Mouse (Mus musculus) MEL (cell line): ENCODE results near the gene Ngly1. TPM values are rescaled to one million over a fixed set of nuclear protein-coding genes. Genes with fewer than 3 reads are reported as not detected.

Experiments used
- DNase-seq: peaks from one replicate; pipeline ENCODE4 v3.0.0; 2011; ENCODE audit warnings: low read depth, low spot score
- H3K27ac ChIP-seq: 2 replicates; pipeline ENCODE4 v1.5.1; 2012; ENCODE audit warnings: low read depth, mild to moderate bottlenecking, control low read depth, low read length, moderate library complexity; ENCODE audit not compliant: control insufficient read depth
- H3K27me3 ChIP-seq, 2 experiments: fragments of 150-350 bp in 1 of 2; sonication (generic) in 1 of 2; 2 replicates each; pipeline ENCODE4 v1.6.1; 2012; ENCODE audit warnings: low read length in 2 of 2, mild to moderate bottlenecking in 2 of 2, improper control_type of control experiment in 1 of 2, moderate library complexity in 1 of 2; ENCODE audit not compliant: insufficient read depth in 2 of 2, control insufficient read depth in 1 of 2
- H3K36me3 ChIP-seq, 2 experiments: 2 replicates each; pipeline ENCODE4 v1.6.1; 2012 to 2014; ENCODE audit warnings: low read length in 2 of 2, improper control_type of control experiment in 1 of 2, inconsistent platforms in 1 of 2, mild to moderate bottlenecking in 1 of 2; ENCODE audit not compliant: insufficient read depth in 2 of 2, control insufficient read depth in 1 of 2
- H3K4me1 ChIP-seq, 2 experiments: fragments of 150-350 bp in 1 of 2; sonication (generic) in 1 of 2; 2 replicates each; pipeline ENCODE4 v1.6.1; 2012; ENCODE audit warnings: low read length in 2 of 2, improper control_type of control experiment in 1 of 2, mild to moderate bottlenecking in 1 of 2; ENCODE audit not compliant: insufficient read depth in 2 of 2, control insufficient read depth in 1 of 2
- H3K4me3 ChIP-seq, 2 experiments: fragments of 150-350 bp in 1 of 2; sonication (generic) in 1 of 2; 2 replicates each; pipeline ENCODE4 v1.5.1; 2012; ENCODE audit warnings: low read depth in 2 of 2, low read length in 2 of 2, mild to moderate bottlenecking in 2 of 2, moderate library complexity in 2 of 2, control low read depth in 1 of 2, improper control_type of control experiment in 1 of 2; ENCODE audit not compliant: control insufficient read depth in 1 of 2, insufficient read depth in 1 of 2
- H3K79me2 ChIP-seq: 2 replicates; pipeline ENCODE4 v1.6.1; 2012; ENCODE audit warnings: mild to moderate bottlenecking, low read length, moderate library complexity; ENCODE audit not compliant: control insufficient read depth, poor library complexity, insufficient read depth
- H3K9ac ChIP-seq: 2 replicates; pipeline ENCODE4 v1.6.1; 2012; ENCODE audit warnings: low read depth, mild to moderate bottlenecking, control low read depth, low read length, moderate library complexity; ENCODE audit not compliant: control insufficient read depth, poor library complexity, severe bottlenecking
- H3K9me3 ChIP-seq: fragments of 150-350 bp; sonication (generic); replicated peaks from 2 replicates; pipeline ENCODE4 v1.6.1; 2012; ENCODE audit warnings: mild to moderate bottlenecking, low read length, improper control_type of control experiment, moderate library complexity; ENCODE audit not compliant: insufficient read depth
- E2F4 ChIP-seq: IDR thresholded peaks from 2 replicates; pipeline ENCODE4 v1.6.1; 2011; ENCODE audit warnings: low read depth, low read length, improper control_type of control experiment, borderline replicate concordance
- ELF1 ChIP-seq: IDR thresholded peaks from 2 replicates; pipeline ENCODE4 v1.6.1; 2014; ENCODE audit warnings: low read depth, mild to moderate bottlenecking, inconsistent platforms, low read length, improper control_type of control experiment, moderate library complexity
- EP300 ChIP-seq, 2 experiments: IDR thresholded peaks; 2 replicates each; pipeline ENCODE4 v1.6.1; 2011; ENCODE audit warnings: improper control_type of control experiment in 2 of 2, low read length in 2 of 2, low read depth in 1 of 2, mild to moderate bottlenecking in 1 of 2
- ETS1 ChIP-seq: IDR thresholded peaks from 2 replicates; pipeline ENCODE4 v1.6.1; 2012; ENCODE audit warnings: low read depth, mild to moderate bottlenecking, inconsistent platforms, low read length, improper control_type of control experiment, moderate library complexity
- GATA1 ChIP-seq: IDR thresholded peaks from 2 replicates; pipeline ENCODE4 v1.6.1; 2011; ENCODE audit warnings: low read depth, low read length, improper control_type of control experiment
- POLR2AphosphoS2 ChIP-seq: IDR thresholded peaks from 2 replicates; pipeline ENCODE4 v1.6.1; 2011; ENCODE audit warnings: low read length, improper control_type of control experiment
- RCOR1 ChIP-seq: IDR thresholded peaks from 2 replicates; pipeline ENCODE4 v1.6.1; 2012; ENCODE audit warnings: low read depth, mild to moderate bottlenecking, inconsistent platforms, low read length, improper control_type of control experiment
- TAL1 ChIP-seq: IDR thresholded peaks from 2 replicates; pipeline ENCODE4 v1.6.1; 2012; ENCODE audit warnings: mild to moderate bottlenecking, inconsistent platforms, low read length, moderate library complexity, mixed read lengths
- USF2 ChIP-seq, 2 experiments: IDR thresholded peaks; 2 replicates each; pipeline ENCODE4 v1.6.1; 2011 to 2012; ENCODE audit warnings: improper control_type of control experiment in 2 of 2, low read length in 2 of 2, borderline replicate concordance in 1 of 2, inconsistent platforms in 1 of 2, low read depth in 1 of 2, mild to moderate bottlenecking in 1 of 2; ENCODE audit not compliant: insufficient read depth in 1 of 2
- ZC3H11A ChIP-seq: IDR thresholded peaks from 2 replicates; pipeline ENCODE4 v1.6.1; 2012; ENCODE audit warnings: low read depth, mild to moderate bottlenecking, inconsistent platforms, low read length, improper control_type of control experiment
- ZNF384 ChIP-seq: IDR thresholded peaks from 2 replicates; pipeline ENCODE4 v1.6.1; 2012; ENCODE audit warnings: low read depth, mild to moderate bottlenecking, inconsistent platforms, low read length, improper control_type of control experiment
- polyA plus RNA-seq, 2 experiments: library from polyadenylated mRNA; stranded (reverse) in 1 of 2; unstranded in 1 of 2; fragments of >175 nt in 1 of 2; fragments of >200 nt in 1 of 2; gene quantifications; 2 replicates each; pipeline versions ENCODE4 v1.2.1 to v1.2.4; 2012; ENCODE audit warnings: low replicate concordance in 2 of 2, low read depth in 1 of 2; ENCODE audit not compliant: insufficient read length in 2 of 2, insufficient read depth in 1 of 2, missing spikeins in 1 of 2
- total RNA-seq: library from RNA; depleted of rRNA; stranded (reverse); fragments of 300-350 nt; gene quantifications from 2 replicates; pipeline ENCODE4 v1.2.3, GENCODE M21; 2012

Gene Ngly1
- total and polyA plus RNA-seq, 3 experiments = 26.7 to 28.7 TPM; not detected in 1

DNA sequence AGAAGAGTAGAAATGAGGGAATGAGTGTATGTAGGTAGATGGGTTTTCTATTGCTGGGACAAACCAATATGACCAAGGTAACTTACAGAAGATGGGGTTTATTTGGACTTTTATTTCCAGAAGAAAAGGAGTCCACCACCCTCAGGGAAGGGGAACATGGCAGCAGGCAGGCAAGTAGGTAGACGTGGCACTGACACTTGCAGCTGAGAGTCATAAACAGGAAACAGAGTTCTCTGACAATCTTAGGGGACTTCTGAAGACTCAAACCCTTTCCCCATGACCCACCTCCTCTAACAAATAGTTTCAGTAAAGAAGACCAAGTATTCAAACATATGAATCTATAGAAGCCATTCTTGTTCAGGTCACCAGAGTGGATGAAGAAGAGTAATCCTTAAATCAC is 44.8 kb downstream of the Ngly1 start:
- no peak overlapping the region for H3K9ac ChIP-seq
- H3K27me3 ChIP-seq = no peaks in the 10 kb centered on the region
- peaks cover 0 to 24% of the 10 kb centered on the region in 2 experiments; a peak in 3 of 4 replicates for H3K36me3 ChIP-seq
- no peak overlapping the region for H3K27ac ChIP-seq
- no peak overlapping the region for H3K4me3 ChIP-seq
- DNase-seq = no peak
- H3K4me1 ChIP-seq = peaks cover 7 to 14% of the 10 kb centered on the region in 2 experiments; a peak in 3 of 4 replicates
- no peaks in the 10 kb centered on the region for H3K79me2 ChIP-seq
- no peaks in the 10 kb centered on the region for H3K9me3 ChIP-seq
- no peak for TF ChIP-seq EP300 (IDR thresholded peaks at IDR 0.05; ENCODE audit: low read depth in 1 of 2, low read length in 2 of 2)
- TF ChIP-seq RCOR1 = no peak
- no peak for TF ChIP-seq USF2 (IDR thresholded peaks at IDR 0.05; ENCODE audit: borderline replicate concordance in 1 of 2, insufficient read depth in 1 of 2, low read depth in 1 of 2, low read length in 2 of 2)
- no peak for TF ChIP-seq GATA1
- TF ChIP-seq E2F4 = no peak

DNA sequence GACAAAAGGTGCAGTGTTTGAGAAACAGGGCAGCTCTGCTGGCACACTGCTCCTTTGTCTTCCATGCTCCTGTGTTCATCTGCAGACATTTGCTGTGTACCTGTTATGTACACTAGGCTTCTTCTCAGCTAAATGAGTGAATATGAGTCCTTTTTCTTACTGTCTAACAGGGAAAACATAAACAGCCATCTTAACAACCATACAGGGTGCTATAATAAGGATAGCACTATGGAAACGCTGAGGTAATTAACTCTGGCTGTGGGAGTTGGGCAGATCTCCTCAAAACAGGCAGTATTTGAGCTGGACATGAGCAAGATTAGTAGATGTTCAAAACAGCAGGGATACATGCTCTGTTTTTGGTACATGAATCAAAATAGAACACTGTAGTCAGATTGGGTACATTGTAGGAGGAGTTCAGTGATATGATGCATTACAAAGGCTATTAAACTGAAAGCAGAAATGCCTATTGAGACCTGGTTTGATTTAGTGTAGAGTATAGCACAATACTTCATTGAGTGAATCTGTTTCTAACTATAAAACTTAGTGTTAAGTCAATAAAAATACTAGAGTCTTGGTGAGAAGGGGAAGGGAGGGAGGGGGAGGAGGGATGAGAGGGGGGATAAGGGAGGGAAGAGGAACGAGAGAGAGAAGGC is 47.9 kb downstream of the Ngly1 start:
- Histone ChIP-seq H3K4me1 (peaks cover 6 to 14% of the 10 kb centered on the region in 2 experiments; a peak in 3 of 4 replicates), H3K9me3 (no peaks in the 10 kb centered on the region), H3K4me3 (no peak overlapping the region), H3K27ac (no peak overlapping the region), H3K79me2 (no peaks in the 10 kb centered on the region), H3K9ac (no peak overlapping the region), H3K36me3 (peaks cover 0 to 22% of the 10 kb centered on the region in 2 experiments; a peak in 2 of 4 replicates), H3K27me3 (no peaks in the 10 kb centered on the region)
- DNase-seq = no peak
- TF ChIP-seq ZNF384 = no peak
- TF ChIP-seq TAL1 = no peak

DNA sequence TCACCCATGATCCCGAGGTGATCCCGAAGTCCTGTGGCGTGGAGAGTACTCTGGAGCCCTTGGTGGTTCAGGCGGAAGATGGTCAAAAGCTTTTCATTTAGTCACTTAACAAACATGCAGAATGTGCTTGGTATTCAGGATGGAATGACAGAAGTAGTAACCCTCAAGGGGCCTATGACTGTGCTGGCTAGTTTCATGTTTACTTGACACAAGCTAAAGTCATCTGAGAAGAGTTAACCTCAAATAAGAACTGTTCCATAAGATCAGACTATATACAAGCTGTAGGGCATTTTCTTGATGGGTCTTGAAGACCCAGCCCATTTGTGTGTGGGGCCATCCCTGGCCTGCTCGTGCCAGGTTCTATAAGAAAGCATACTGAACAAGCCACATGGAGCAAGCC is 52.7 kb downstream of the Ngly1 start:
- Histone ChIP-seq H3K27ac (no peak overlapping the region), H3K9ac (no peak overlapping the region), H3K4me1 (no peaks in the 10 kb centered on the region), H3K4me3 (no peak overlapping the region), H3K27me3 (no peaks in the 10 kb centered on the region), H3K79me2 (no peaks in the 10 kb centered on the region), H3K36me3 (no peaks in the 10 kb centered on the region), H3K9me3 (no peaks in the 10 kb centered on the region)
- DNase-seq = no peak
- TF ChIP-seq ZC3H11A (no peak), ELF1 (no peak), POLR2AphosphoS2 (no peak), ETS1 (no peak), EP300 (IDR thresholded peaks at IDR 0.05; ENCODE audit: low read depth in 1 of 2, low read length in 2 of 2) (no peak)
- TF ChIP-seq, all 39 proteins: peak for 0
